Mouse (Mus musculus): ENCODE measurements at regions not wholly inside any gene's neighbourhood (a gene's known extent, or its start where the extent isn't known, plus 50 kb on each side); places are given as distances from the start of the nearest gene placed in this dataset.

GRCm38 (mm10) chr6:143530372-143531224 lies 363.6 kb downstream of the Etnk1 start:
- ATAC-seq (replicated peaks; ENCODE audit: low FRiP score, poor library complexity, severe bottlenecking), result no peak

GRCm38 (mm10) chr6:143531477-143531876 lies 364.5 kb downstream of the Etnk1 start:
- ATAC-seq (replicated peaks; ENCODE audit: low FRiP score, poor library complexity, severe bottlenecking), result no peak

- no peak for ATAC-seq (replicated peaks; ENCODE audit: low FRiP score, poor library complexity, severe bottlenecking)
Measured at GRCm38 (mm10) chr6:143532380-143532779, 365.4 kb downstream of the Etnk1 start.

- ATAC-seq (replicated peaks; ENCODE audit: low FRiP score, poor library complexity, severe bottlenecking), result no peak
Measured at GRCm38 (mm10) chr6:143535265-143535664, 368.2 kb downstream of the Etnk1 start.

- no peak for ATAC-seq (replicated peaks; ENCODE audit: low FRiP score, poor library complexity, severe bottlenecking)
Measured at GRCm38 (mm10) chr6:143535726-143536125, 368.7 kb downstream of the Etnk1 start.

- no peak for ATAC-seq (replicated peaks; ENCODE audit: low FRiP score, poor library complexity, severe bottlenecking)
Measured at GRCm38 (mm10) chr6:143536525-143537293, 369.7 kb downstream of the Etnk1 start.

- ATAC-seq (replicated peaks; ENCODE audit: low FRiP score, poor library complexity, severe bottlenecking), result no peak
Measured at GRCm38 (mm10) chr6:143547406-143547903, 380.4 kb downstream of the Etnk1 start.

- ATAC-seq (replicated peaks; ENCODE audit: low FRiP score, poor library complexity, severe bottlenecking), result no peak
Measured at GRCm38 (mm10) chr6:143554946-143555345, 387.9 kb downstream of the Etnk1 start.

GRCm38 (mm10) chr6:143558046-143558884 lies 391.2 kb downstream of the Etnk1 start:
- no peak for ATAC-seq (replicated peaks; ENCODE audit: low FRiP score, poor library complexity, severe bottlenecking)

GRCm38 (mm10) chr6:143559316-143559715 lies 392.3 kb downstream of the Etnk1 start:
- no peak for ATAC-seq (replicated peaks; ENCODE audit: low FRiP score, poor library complexity, severe bottlenecking)

GRCm38 (mm10) chr6:143561316-143562088 lies 394.5 kb downstream of the Etnk1 start:
- no peak for ATAC-seq (replicated peaks; ENCODE audit: low FRiP score, poor library complexity, severe bottlenecking)

GRCm38 (mm10) chr6:143571356-143572115 lies 404.5 kb downstream of the Etnk1 start:
- no peak for ATAC-seq (replicated peaks; ENCODE audit: low FRiP score, poor library complexity, severe bottlenecking)

GRCm38 (mm10) chr6:143579223-143579622 lies 412.2 kb downstream of the Etnk1 start:
- no peak for ATAC-seq (replicated peaks; ENCODE audit: low FRiP score, poor library complexity, severe bottlenecking)

GRCm38 (mm10) chr6:143589666-143590065 lies 422.6 kb downstream of the Etnk1 start:
- no peak for ATAC-seq (replicated peaks; ENCODE audit: low FRiP score, poor library complexity, severe bottlenecking)

GRCm38 (mm10) chr6:143590231-143590630 lies 423.2 kb downstream of the Etnk1 start:
- ATAC-seq (replicated peaks; ENCODE audit: low FRiP score, poor library complexity, severe bottlenecking), result no peak

GRCm38 (mm10) chr6:143592490-143592889 lies 425.5 kb downstream of the Etnk1 start:
- ATAC-seq (replicated peaks; ENCODE audit: low FRiP score, poor library complexity, severe bottlenecking), result no peak

- ATAC-seq (replicated peaks; ENCODE audit: low FRiP score, poor library complexity, severe bottlenecking), result no peak
Measured at GRCm38 (mm10) chr6:143595486-143595885, 428.5 kb downstream of the Etnk1 start.

- no peak for ATAC-seq (replicated peaks; ENCODE audit: low FRiP score, poor library complexity, severe bottlenecking)
Measured at GRCm38 (mm10) chr6:143597414-143597813, 430.4 kb downstream of the Etnk1 start.

Data from erythroblast, adult 5-6 weeks (primary cell).